Mouse (Mus musculus) kidney, adult 2 months (tissue): ENCODE results near the gene Actr1b.

Experiments used
- CTCF ChIP-seq: fragments of 200-500 bp; conservative IDR thresholded peaks from 2 replicates; pipeline ENCODE4 v1.5.1; 2011; ENCODE audit warnings: low read depth, mild to moderate bottlenecking, control low read depth, low read length, moderate library complexity, mixed read lengths; ENCODE audit not compliant: insufficient read depth, insufficient read length
- POLR2A ChIP-seq: fragments of 200-500 bp; IDR thresholded peaks from one replicate; pipeline ENCODE4 v1.6.1; 2011; ENCODE audit warnings: low read depth, low read length, control low read depth

GRCm38 (mm10) chr1:36758553-36758952, 44.3 kb upstream of the Actr1b start:
- TF ChIP-seq CTCF (no peak), POLR2A (no peak)
